Mouse (Mus musculus): ENCODE measurements at regions not wholly inside any gene's neighbourhood (a gene's known extent, or its start where the extent isn't known, plus 50 kb on each side); places are given as distances from the start of the nearest gene placed in this dataset.

GRCm38 (mm10) chr1:92733732-92734131 is 85.1 kb upstream of the Otos start:
- TF ChIP-seq POLR2A (IDR thresholded peaks at IDR 0.05; ENCODE audit: insufficient read depth, low read length) = no peak
- TF ChIP-seq CTCF (IDR thresholded peaks at IDR 0.05; ENCODE audit: low read depth, low read length) = no peak
